Mouse (Mus musculus): ENCODE measurements around the gene Nhlrc1.

Nhlrc1 gene

DNA sequence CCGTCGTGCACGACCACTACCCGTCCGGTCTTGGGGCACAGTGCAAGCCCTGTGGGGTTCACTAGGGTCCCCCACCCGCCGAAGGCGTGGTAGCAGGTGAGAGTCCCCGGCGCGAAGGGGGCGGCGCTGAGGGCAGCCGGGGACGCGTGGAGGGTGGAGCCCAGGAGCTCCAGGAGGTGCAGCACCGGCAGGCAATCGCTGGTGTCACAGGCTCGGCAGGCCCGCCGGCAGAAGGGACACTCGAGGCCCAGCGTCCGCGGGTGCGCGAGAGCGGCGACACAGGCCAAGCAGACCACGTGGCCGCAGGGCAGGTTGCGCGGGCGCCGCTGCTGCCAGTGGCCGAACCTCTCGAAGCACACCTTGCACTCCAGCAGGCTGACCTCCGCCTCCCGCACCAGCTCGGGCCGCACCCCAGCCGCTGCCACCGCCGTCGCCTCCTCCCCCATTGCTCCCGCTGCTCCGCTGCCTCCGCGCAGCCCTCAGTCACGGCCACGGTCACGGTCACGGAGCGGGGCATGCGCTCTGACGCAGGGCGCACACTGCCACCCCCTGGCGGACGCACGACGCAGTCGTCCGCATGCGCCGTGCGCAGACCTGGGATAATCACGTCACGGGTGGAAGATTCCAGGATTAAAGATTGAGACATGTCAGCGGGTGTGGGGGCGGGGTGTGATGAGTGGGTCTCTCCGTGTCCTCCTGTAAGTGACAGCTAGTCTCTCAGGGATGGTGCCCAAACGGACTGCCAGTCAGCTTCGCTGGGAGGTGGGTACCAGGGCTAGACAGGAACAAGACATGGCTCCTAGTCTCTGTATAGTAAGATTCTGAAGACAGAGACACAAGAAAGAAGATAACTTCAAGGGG lies at the start of gene Nhlrc1:
Nhlrc1 (minus strand) TSS at position 517 of the 861 bp plus-strand sequence.
- peak; percentile 33 for DNase-seq (ENCODE audit: extremely low spot score, low read depth, low spot score)

DNA sequence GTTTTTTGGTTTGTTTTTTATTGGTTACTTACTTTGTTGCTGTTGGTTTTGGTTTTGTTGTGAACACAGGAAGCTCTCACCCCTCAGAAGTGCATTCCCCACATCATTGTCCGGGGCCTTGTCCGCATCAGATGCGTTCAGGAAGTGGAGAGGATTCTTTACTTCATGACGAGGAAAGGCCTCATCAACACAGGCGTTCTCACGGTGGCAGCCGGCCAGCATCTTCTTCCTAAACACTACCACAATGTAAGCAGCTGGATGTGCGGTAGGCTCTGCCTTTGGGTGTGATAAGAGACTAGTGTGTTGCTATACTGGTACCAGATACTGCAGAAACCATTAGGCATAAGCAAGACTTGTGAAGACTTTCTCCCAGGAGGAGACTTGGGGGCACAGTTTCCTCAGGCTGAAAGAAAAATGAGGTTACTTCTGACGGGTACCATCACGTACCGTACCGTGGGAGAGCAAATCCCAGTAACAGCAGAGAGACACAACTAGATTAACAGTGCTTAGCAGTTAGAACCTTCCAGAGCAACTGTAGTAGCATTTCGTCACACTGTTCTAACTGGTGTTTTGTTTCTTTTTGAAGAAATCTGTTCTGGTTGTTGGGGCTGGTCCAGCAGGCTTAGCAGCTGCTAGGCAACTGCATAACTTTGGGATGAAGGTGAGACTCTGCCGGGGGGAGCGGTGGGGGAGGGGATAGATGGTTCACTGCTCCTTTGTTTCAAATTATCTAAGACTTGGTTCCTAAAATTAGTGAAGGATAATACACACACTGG lies 49.5 kb upstream of the Nhlrc1 start:
- DNase-seq (ENCODE audit: extremely low spot score, low read depth, low spot score): no peak

DNA sequence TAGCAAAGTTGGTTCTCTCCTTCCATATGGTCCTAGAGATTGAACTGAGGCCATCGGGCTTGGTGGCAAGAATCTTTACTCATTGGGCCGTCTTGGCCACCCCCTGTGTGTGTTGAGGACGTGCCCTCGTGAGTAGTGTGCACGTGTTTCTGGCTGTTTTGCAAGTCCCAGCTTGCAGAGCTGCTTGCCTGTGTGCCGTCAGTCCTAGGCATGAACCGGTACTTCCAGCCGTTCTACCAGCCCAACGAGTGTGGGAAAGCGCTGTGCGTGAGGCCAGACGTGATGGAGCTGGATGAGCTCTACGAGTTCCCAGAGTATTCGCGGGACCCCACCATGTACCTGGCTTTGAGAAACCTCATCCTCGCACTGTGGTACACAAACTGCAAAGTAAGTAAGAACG lies 48.1 kb upstream of the Nhlrc1 start:
- no peak for DNase-seq (ENCODE audit: extremely low spot score, low read depth, low spot score)

DNA sequence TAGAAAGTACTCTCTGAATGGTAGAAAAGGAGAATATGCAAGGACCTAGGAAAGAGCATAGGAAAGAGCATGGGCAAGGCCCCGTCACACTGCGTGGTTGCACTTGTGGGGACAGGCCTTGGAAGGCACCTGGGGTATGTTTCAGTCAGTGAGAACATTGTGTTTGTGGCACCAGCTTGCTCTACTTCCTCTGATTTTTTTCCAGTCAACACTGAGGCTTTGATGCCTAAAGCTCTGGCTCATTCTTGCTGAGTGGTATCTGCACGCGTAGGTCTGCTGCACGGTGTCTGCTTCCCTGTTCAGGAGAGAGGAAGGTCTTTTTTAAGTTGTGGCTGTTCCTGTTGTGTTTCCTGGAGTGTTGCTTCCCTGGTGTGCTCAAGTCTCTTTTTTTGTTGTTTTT lies 42.1 kb upstream of the Nhlrc1 start:
- DNase-seq (ENCODE audit: extremely low spot score, low read depth, low spot score): no peak

DNA sequence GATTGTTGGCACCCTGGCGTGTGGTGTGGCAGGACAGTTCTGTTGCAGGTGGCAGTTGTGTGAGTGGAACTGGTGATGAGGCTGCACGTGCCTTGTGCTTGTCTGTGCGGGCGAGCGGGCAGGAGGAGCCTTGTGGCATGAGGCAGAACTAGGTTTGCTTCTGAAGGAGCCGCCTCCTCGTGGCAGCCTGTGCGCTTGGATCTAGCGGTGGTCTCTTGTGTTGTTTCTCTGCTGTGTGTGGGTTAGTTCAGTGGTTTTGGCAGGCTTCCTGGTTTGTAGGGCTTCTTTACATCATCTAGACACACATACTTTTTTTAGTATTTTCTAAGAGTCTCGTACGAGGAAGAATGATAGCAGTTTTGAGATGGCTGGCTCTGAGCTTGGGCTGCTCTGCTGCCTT lies 41.5 kb upstream of the Nhlrc1 start:
- DNase-seq (ENCODE audit: extremely low spot score, low read depth, low spot score): no peak

DNA sequence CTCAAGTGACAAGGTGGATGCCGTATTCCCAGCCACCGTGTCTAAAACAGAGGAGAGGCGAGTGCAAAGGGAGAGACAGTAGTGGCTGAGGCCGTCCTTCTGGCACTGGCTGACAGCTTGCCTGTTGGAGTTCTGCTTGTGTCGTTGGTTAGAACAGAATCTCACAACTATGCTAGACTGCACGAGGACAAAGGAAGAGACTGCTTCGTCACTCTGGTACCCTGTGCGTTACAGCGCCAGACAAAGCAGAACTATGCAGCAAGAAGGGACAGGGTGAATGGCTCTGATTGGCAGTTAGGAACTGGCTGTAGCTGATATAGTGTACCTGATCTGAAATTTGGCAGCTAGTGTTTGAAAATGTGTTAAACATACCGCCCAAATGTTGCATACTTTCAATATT lies 39.3 kb upstream of the Nhlrc1 start:
- no peak for DNase-seq (ENCODE audit: extremely low spot score, low read depth, low spot score)

DNA sequence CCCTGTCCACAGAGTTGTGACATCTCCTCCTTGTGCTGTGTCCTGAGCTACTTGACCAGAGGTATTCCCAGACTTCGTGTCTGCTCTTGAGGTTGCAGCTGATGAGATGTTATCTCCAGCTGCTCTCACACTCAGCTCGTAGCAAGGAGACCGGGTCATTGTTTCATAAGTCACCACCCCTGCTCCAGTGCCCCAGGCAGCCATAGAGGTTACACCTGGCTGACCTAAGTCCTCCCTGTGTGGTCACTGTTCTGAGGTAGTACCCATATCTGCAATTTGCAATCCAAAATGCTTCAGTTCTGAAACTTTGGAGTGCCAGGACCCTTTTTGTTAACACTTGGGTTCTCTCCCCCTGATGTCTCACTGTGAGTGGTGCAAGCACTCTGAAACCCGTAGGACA lies 35.4 kb upstream of the Nhlrc1 start:
- DNase-seq (ENCODE audit: extremely low spot score, low read depth, low spot score): no peak

DNA sequence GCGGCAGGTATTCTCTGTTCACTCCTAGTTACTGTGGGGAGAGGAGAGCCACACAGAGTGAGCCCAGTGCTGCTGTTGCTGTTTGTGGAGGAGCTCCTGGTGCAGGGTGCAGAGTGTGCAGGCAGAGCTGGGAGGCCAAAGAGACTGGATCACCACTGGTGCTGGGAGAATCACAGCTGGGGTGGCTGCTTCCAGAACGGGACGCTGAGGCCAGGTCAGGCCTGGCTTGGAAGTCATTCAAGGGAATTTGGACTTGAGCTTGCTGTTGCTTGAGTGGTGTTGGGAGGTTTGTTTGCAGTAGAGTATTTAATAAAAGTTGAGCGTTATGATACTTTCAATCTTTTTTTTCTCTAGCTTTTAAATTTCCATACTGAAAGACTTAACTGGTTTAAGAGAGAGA lies 33.3 kb upstream of the Nhlrc1 start:
- DNase-seq (ENCODE audit: extremely low spot score, low read depth, low spot score): no peak

DNA sequence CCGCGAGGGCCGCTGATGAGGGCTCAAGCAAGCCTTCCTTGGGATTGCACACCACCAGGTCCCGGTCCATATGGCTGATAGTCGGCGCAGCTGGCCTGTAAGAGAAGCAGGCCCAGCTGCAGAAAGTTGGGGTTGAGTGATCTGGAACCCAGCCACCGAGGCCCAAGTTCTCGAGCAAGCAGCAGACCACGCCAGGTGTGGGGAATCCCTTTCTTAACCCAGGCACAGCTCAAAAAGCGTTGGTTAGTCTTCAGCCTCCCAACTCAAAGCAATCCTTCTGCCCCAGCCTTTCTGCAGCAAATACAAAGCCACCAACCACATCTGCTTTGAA lies 29.9 kb upstream of the Nhlrc1 start, which contains the start of gene Tpmt:
Tpmt (minus strand) TSS at position 121 of the 331 bp plus-strand sequence.
- DNase-seq (ENCODE audit: extremely low spot score, low read depth, low spot score): no peak

DNA sequence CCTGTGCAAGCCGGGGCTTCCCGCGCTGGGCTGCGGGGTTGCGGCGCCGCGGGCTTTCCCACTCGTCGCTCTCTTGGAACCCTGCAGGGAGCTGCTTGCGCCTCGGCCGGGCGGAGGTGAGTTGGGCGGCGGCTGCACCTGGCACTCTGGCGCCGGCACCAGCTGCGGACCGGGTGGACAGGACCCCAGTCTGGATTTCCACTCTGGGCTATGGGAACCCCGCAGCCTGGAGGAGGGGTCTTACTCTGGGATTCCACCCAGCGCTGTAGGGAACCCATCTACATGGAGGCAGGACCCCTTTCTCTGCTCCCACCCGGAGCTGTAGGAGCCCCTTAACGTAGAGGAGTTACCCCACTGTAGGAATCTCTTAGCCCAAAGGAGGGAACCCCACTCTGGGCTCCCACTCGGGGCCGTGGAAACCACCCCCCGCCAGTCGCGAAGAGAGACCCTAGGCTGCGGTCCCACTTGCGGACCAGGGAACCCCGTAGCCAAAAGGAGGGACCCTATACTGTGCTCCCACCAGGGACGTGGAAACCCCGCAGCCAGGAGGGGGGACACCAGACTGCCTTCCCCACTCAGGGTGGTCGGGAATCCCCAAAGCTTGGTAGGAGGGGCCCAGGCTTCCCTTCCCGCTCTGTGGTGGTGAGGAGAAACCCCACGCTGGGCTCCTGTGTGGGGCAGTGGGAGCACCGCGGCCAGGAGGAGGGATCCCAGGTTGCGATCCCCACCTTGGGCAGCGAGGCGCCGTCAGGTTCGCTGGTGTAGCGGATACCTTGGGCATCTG lies 29.4 kb upstream of the Nhlrc1 start:
- DNase-seq (ENCODE audit: extremely low spot score, low read depth, low spot score): no peak

DNA sequence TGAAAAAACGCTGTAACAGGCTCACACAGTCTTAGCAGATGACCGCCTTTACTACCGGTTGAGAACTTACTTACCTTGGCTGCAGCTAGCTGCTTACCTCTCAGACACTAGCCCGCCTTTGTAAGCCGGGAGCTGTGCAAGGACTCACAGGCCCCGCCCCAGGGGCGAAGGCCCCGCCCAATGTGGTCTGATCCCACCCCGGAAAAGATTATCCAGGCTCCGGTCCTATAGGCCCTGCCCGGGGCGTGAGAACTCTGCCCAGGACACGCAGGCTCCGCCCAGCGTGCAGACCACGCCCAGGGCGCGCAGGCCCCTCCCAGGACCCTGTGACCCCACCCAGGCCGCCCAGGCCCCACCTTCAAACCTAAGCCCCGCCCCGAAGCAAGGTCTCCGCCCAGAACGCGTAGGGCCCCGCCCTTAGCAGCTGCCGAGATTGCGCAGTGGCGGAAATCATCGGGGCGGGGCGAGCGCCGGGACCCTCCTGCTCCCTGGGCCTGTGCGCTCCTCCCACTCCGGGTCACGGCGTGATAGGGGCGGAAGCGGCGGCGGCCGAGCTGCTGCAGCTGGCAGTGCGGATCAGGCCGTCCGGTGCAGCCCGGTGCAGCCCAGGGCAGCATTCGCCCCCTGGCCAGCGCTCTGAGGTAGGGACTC lies 28.5 kb upstream of the Nhlrc1 start, which contains the start of gene Kdm1b:
Kdm1b (plus strand) TSS at position 470 of the 651 bp plus-strand sequence.
- DNase-seq (ENCODE audit: extremely low spot score, low read depth, low spot score): peak; percentile 97

DNA sequence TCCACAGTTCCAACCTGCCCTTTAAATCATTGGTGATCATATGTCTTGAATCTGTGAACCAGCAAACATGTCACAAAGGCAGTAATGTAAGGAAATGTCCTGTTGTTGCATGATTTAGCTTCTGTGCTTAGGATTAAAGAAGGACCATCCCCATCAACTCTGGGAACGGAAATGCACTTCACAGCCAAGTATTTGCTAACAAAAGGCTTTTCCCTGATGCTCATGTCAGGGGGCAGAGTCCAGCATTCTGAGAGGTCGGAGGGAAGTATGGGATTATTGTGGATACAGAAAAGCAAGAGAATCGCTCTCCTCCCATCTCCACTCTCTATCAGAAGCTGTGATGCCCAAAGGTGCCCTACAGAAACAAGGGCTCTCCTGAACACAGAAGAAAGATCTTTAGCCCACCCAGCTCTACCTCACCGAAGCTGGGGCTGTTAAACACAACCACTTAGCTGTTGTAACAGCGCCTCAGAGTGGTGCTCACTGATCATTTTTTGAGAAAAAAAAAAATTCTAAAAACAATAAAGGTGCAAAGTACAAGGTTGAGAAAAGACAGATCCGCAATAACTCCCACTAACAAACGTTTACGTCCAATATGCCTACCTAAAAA lies 27.5 kb upstream of the Nhlrc1 start:
- DNase-seq (ENCODE audit: extremely low spot score, low read depth, low spot score): no peak

DNA sequence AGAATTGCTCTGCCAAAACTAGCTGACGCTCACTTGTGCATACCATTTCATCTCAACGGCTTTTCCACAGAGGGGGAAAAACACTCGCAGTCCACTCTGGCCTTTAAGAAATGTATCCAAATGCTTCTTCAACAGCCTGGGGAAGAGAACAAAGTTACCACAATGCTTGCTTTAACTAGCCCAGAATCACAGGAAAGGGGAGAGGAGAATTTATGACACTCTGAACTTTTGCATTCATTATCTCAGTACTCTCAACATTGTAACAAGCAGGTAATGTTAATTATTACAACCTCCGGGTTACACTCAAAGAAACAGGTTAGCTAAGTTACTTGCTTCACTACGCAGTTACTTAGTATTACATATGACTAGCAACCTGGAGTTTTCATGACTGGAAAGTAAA lies 25.4 kb upstream of the Nhlrc1 start:
- no peak for DNase-seq (ENCODE audit: extremely low spot score, low read depth, low spot score)

DNA sequence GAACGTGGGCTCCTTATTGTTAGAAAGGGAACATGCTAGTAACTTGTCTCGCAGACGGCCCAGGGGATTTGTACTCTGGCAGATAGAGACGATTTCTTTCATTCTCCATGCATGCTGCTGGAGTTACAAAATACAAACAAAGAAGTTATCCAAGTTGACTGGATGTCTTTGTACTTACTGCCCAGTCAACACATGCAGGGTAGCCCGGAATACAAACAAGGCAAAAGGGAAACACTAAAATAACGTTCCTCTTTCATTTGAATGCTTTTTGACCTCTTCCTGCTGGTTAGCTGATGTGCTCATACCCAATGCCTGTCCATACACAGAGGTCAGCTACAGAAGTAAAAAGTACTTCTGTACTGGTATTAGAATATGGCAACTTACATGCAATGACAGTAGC lies 23.3 kb upstream of the Nhlrc1 start:
- DNase-seq (ENCODE audit: extremely low spot score, low read depth, low spot score): no peak

DNA sequence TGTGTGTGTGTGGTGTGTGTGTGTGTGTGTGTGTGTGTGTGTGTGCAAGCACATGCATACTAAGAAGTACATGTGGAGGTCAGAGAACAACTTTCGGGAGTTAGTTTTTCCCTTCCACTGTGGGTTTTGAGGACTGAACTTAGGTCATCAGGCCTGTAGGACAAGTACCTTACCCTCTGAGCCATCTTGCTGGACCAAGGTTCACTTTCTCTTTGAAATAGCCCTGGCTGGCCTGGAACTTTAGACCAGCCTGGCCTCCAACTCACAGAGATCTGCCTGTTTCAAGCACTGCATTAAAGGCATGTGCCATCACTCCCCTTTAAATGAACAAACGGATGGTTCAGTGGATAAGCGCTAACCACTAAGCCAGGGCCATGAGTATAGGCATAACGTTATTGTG lies 19.0 kb upstream of the Nhlrc1 start:
- DNase-seq (ENCODE audit: extremely low spot score, low read depth, low spot score): no peak

DNA sequence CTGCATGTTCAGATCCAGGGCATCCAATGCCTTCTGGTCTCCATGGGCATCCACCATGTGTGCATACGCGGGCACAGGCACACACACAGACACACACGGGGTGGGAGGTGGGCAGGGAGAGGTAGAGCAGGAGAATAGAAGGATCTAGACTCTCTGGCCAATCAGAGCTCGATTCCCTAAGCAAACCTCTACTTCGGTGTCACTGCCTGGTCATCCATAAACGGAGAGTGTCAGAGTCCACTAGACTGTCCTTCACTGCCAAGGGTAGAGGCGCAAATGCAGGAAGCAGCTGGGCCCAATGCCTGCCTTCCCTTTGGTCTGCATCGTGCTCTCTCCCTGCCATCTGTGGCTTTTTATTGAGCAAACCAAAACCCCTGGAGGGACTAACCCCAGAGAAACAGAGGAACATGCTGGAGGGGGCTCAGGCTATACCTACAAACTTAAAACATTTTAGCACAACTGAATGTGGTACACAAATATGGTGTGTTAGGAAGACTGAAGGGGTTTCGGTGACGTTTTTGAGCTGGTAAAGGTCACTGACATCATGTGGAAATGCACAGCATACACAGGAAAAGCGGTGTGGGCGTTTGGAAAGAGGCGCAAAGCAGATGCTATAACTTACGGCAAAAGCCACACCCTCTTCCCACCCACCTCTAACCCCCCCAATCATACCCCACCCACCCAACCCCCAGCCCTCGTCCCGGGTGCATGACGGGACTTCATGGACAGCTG lies 15.9 kb upstream of the Nhlrc1 start:
- DNase-seq (ENCODE audit: extremely low spot score, low read depth, low spot score): no peak

DNA sequence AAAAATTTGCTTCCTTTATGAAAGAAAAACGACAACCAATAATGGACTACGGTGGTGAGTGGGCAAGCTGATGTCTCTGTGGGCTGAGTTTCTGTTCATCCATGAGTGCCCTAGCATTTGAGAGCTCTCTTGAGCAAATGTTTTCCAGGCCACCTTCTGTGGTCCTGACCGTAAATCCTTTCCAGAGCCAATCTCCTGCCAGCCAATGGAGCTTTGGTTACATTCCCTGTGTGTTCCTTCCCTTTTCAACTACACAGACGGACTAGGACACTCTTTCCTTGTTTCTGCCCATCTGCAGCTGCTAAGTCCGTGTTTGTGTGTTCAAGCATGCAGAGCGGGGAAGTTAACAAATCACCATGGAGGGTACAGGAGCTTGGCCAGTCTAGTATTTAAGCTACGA lies 6.1 kb upstream of the Nhlrc1 start:
- no peak for DNase-seq (ENCODE audit: extremely low spot score, low read depth, low spot score)

DNA sequence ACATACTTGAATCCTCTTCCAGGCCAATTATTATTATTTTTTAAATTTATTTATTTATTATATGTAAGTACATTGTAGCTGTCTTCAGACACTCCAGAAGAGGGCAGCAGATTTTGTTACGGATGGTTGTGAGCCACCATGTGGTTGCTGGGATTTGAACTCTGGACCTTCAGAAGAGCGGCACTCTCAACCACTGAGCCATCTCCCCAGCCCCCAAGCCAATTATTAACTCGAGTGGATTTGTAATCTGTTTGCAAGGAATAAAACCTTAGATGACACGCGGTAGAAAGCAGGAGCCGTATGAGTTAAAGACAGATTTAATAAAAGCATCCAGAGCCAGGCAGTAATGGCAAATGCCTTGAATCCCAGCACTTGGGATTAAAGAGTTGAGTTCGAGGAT lies 5.1 kb upstream of the Nhlrc1 start:
- DNase-seq (ENCODE audit: extremely low spot score, low read depth, low spot score): no peak

DNA sequence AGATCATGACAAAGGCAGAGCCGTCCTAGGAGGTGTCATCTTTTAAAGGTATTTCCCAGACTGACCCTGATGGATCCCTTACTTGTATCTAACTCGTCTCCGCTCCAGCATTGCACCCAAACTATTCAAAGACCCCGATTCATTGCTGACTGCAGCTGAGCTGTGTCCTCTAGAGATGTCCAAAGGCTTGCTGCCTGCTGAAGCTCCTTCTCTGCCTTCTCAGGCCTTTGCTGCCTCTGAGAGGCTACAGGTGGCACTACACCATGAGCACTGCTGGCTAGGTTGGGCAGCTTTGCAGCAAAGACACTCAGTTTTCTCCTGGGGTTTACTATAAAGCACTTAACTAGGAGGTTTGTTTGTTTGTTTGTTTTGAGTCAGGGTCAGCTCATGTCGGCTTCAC lies 2.6 kb upstream of the Nhlrc1 start:
- no peak for DNase-seq (ENCODE audit: extremely low spot score, low read depth, low spot score)

DNA sequence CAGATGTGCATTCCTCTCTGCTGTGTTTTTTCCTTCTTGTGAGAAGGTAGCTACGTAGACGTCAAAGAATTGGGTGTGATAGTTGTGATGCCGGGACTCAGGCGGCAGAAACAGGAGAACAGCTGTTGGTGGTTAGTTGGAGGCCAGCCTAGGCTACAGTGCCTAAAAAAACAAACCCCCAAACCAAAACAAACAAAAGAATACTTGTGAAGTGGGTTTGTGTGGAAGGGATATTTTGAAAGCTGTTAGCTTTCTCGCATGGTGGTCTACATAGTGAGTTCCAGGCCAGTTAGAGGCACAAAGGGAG lies 498 bp upstream of the Nhlrc1 start:
- DNase-seq (ENCODE audit: extremely low spot score, low read depth, low spot score): no peak
